7 mouse cellular contexts compared by ENCODE assay signal in genomic region chr17:34032174-34032632, GRCm38 (mm10). TPM values are rescaled to one million over a fixed set of nuclear protein-coding genes. Genes with fewer than 3 reads are reported as not detected.
DNase-seq lines count a peak whose midpoint lies in the region; ATAC-seq and TF ChIP-seq lines count a peak whose summit lies in the region.

No protein-coding gene starts in this region.

- TF ChIP-seq EP300 in liver, embryonic 14.5 days (IDR thresholded peaks at IDR 0.05; ENCODE audit: low read depth), result no peak

- peak overlapping the region; percentile 97 for H3K27ac ChIP-seq in embryonic facial prominence, embryonic 12.5 days
- H3K27ac ChIP-seq in hindbrain, embryonic 15.5 days (replicated peaks), result peak overlapping the region; percentile 98
- H3K27ac ChIP-seq in liver, embryonic 14.5 days, result peak overlapping the region; percentile 73
- H3K27ac ChIP-seq in neural tube, embryonic 12.5 days, result peak overlapping the region; percentile 96

- peak overlapping the region; percentile 85 for H3K4me3 ChIP-seq in embryonic facial prominence, embryonic 12.5 days
- H3K4me3 ChIP-seq in hindbrain, embryonic 15.5 days, result peak overlapping the region; percentile 64
- H3K4me3 ChIP-seq in liver, embryonic 14.5 days (ENCODE audit: insufficient read depth in 1 of 2, low read depth in 2 of 2, low read length in 2 of 2), result peak overlapping the region; percentile 82 to 86
- H3K4me3 ChIP-seq in neural tube, embryonic 12.5 days, result peak overlapping the region; percentile 94

- no peaks in the 10 kb centered on the region for H3K9me3 ChIP-seq in embryonic facial prominence, embryonic 12.5 days
- no peaks in the 10 kb centered on the region for H3K9me3 ChIP-seq in hindbrain, embryonic 15.5 days
- no peaks in the 10 kb centered on the region for H3K9me3 ChIP-seq in liver, embryonic 14.5 days (ENCODE audit: control insufficient read depth, low read length)
- no peaks in the 10 kb centered on the region for H3K9me3 ChIP-seq in neural tube, embryonic 12.5 days

- under 1% methylated on average over 39 of the region's 48 CpGs for WGBS in embryonic facial prominence, embryonic 12.5 days
- under 1% methylated on average over 40 of the region's 48 CpGs for WGBS in hindbrain, embryonic 15.5 days
- WGBS in liver, embryonic 14.5 days (ENCODE audit: insufficient replicate concordance), result 1% methylated on average over 44 of the region's 48 CpGs
- whole genome bisulfite sequencing in neural tube, embryonic 12.5 days, result under 1% methylated on average over 47 of the region's 48 CpGs

- TF ChIP-seq CTCF in liver, embryonic 14.5 days (IDR thresholded peaks at IDR 0.05; ENCODE audit: low read depth), result no peak

- H3K4me1 ChIP-seq in embryonic facial prominence, embryonic 12.5 days, result peaks cover 44% of the 10 kb centered on the region
- H3K4me1 ChIP-seq in hindbrain, embryonic 15.5 days (replicated peaks), result peaks cover 57% of the 10 kb centered on the region
- H3K4me1 ChIP-seq in liver, embryonic 14.5 days (replicated peaks; ENCODE audit: control insufficient read depth in 2 of 2, insufficient read depth in 2 of 2, low read length in 1 of 2), result peaks cover 5 to 23% of the 10 kb centered on the region in 2 experiments
- peaks cover 54% of the 10 kb centered on the region for H3K4me1 ChIP-seq in neural tube, embryonic 12.5 days

- ATAC-seq in embryonic facial prominence, embryonic 12.5 days (ENCODE audit: insufficient number of reproducible peaks, insufficient read depth, low FRiP score, low TSS enrichment), result no peak; the same call in 1 of the 2 replicates
- no peak for ATAC-seq in hindbrain, embryonic 15.5 days (ENCODE audit: low FRiP score, low read depth)
- peak; percentile 40 for ATAC-seq in liver, embryonic 14.5 days (ENCODE audit: insufficient read depth)
- no peak for ATAC-seq in neural tube, embryonic 12.5 days (ENCODE audit: low FRiP score, low read depth)

- no peaks in the 10 kb centered on the region for H3K27me3 ChIP-seq in embryonic facial prominence, embryonic 12.5 days
- H3K27me3 ChIP-seq in hindbrain, embryonic 15.5 days, result no peaks in the 10 kb centered on the region
- H3K27me3 ChIP-seq in liver, embryonic 14.5 days (ENCODE audit: control insufficient read depth, insufficient read depth, low read length), result no peaks in the 10 kb centered on the region
- H3K27me3 ChIP-seq in neural tube, embryonic 12.5 days (replicated peaks), result no peaks in the 10 kb centered on the region

- peaks cover 58% of the 10 kb centered on the region for H3K36me3 ChIP-seq in embryonic facial prominence, embryonic 12.5 days
- H3K36me3 ChIP-seq in hindbrain, embryonic 15.5 days, result peaks cover 40% of the 10 kb centered on the region
- peaks cover 15% of the 10 kb centered on the region for H3K36me3 ChIP-seq in liver, embryonic 14.5 days (replicated peaks; ENCODE audit: control insufficient read depth, insufficient read depth, low read depth)
- H3K36me3 ChIP-seq in neural tube, embryonic 12.5 days, result peaks cover 53% of the 10 kb centered on the region

- peak overlapping the region; percentile 96 for H3K9ac ChIP-seq in embryonic facial prominence, embryonic 12.5 days
- H3K9ac ChIP-seq in hindbrain, embryonic 15.5 days, result peak overlapping the region; percentile 94
- peak overlapping the region; percentile 83 for H3K9ac ChIP-seq in liver, embryonic 14.5 days (replicated peaks)
- peak overlapping the region; percentile 97 for H3K9ac ChIP-seq in neural tube, embryonic 12.5 days

- DNase-seq in B cell, adult 2 months, result peak; percentile 65 to 73
- DNase-seq in CD8-positive naive resting alpha-beta T cell, adult 2 months (ENCODE audit: low read depth in 2 of 2, low spot score in 2 of 2), result peak; percentile 48 to 51
- DNase-seq in liver, embryonic 14.5 days (ENCODE audit: low read depth in 3 of 3, low spot score in 3 of 3), result peak; percentile 51 to 60 (median 55)
- DNase-seq in right cerebral cortex, postnatal 10 days (ENCODE audit: low spot score in 2 of 2), result no peak

- H3K4me2 ChIP-seq in embryonic facial prominence, embryonic 12.5 days (replicated peaks), result peak overlapping the region; percentile 81
- H3K4me2 ChIP-seq in hindbrain, embryonic 15.5 days, result peak overlapping the region; percentile 96
- H3K4me2 ChIP-seq in liver, embryonic 14.5 days (ENCODE audit: low read depth), result peak overlapping the region; percentile 87
- H3K4me2 ChIP-seq in neural tube, embryonic 12.5 days (replicated peaks), result peak overlapping the region; percentile 98

RNA-seq across cellular contexts. Expression of gene Rxrb, which starts 0.6 kb away (rescaled TPM):
- polyA plus RNA-seq in embryonic facial prominence, embryonic 12.5 days (2016; fragmentation: Nextera tagmentation; extraction: Ambion mirVana), result 69.9 and 72.6 TPM in 2 replicates
- 57.8 and 61.1 TPM in 2 replicates for polyA plus RNA-seq in hindbrain, embryonic 15.5 days (2015; fragmentation: Nextera tagmentation; extraction: Ambion mirVana)
- polyA plus RNA-seq in liver, embryonic 14.5 days (2012; rRNA removed), result 15.2 and 16.5 TPM in 2 replicates
- 6.0 and 7.2 TPM in 2 replicates for polyA plus RNA-seq in liver, embryonic 14.5 days (2014; fragmentation: Nextera tagmentation; extraction: Ambion mirVana)
- polyA plus RNA-seq in neural tube, embryonic 12.5 days (2016; fragmentation: Nextera tagmentation; extraction: Ambion mirVana), result 65.2 and 69.1 TPM in 2 replicates

RNA-seq across cellular contexts. Expression of gene Slc39a7, which starts 0.7 kb away (rescaled TPM):
- polyA plus RNA-seq in embryonic facial prominence, embryonic 12.5 days (2016; fragmentation: Nextera tagmentation; extraction: Ambion mirVana), result 191 and 193 TPM in 2 replicates
- 166 and 176 TPM in 2 replicates for polyA plus RNA-seq in hindbrain, embryonic 15.5 days (2015; fragmentation: Nextera tagmentation; extraction: Ambion mirVana)
- 27.0 and 28.1 TPM in 2 replicates for polyA plus RNA-seq in liver, embryonic 14.5 days (2012; rRNA removed)
- polyA plus RNA-seq in liver, embryonic 14.5 days (2014; fragmentation: Nextera tagmentation; extraction: Ambion mirVana), result 25.1 and 26.5 TPM in 2 replicates
- polyA plus RNA-seq in neural tube, embryonic 12.5 days (2016; fragmentation: Nextera tagmentation; extraction: Ambion mirVana), result 172 and 173 TPM in 2 replicates

RNA-seq across cellular contexts. Expression of gene H2-Ke6, which starts 4.3 kb away (rescaled TPM):
- 52.2 and 59.5 TPM in 2 replicates for polyA plus RNA-seq in embryonic facial prominence, embryonic 12.5 days (2016; fragmentation: Nextera tagmentation; extraction: Ambion mirVana)
- polyA plus RNA-seq in hindbrain, embryonic 15.5 days (2015; fragmentation: Nextera tagmentation; extraction: Ambion mirVana), result 64.8 and 71.9 TPM in 2 replicates
- polyA plus RNA-seq in liver, embryonic 14.5 days (2012; rRNA removed), result 30.6 and 32.8 TPM in 2 replicates
- 22.3 and 24.9 TPM in 2 replicates for polyA plus RNA-seq in liver, embryonic 14.5 days (2014; fragmentation: Nextera tagmentation; extraction: Ambion mirVana)
- polyA plus RNA-seq in neural tube, embryonic 12.5 days (2016; fragmentation: Nextera tagmentation; extraction: Ambion mirVana), result 61.3 and 70.6 TPM in 2 replicates

RNA-seq across cellular contexts. Expression of gene Col11a2, which starts 7.0 kb away (rescaled TPM):
- 7.2 and 14.8 TPM in 2 replicates for polyA plus RNA-seq in embryonic facial prominence, embryonic 12.5 days (2016; fragmentation: Nextera tagmentation; extraction: Ambion mirVana)
- polyA plus RNA-seq in hindbrain, embryonic 15.5 days (2015; fragmentation: Nextera tagmentation; extraction: Ambion mirVana), result 4.5 and 5.4 TPM in 2 replicates
- polyA plus RNA-seq in liver, embryonic 14.5 days (2012; rRNA removed), result 0.22 and 0.55 TPM in 2 replicates
- 0.06 and 0.20 TPM in 2 replicates for polyA plus RNA-seq in liver, embryonic 14.5 days (2014; fragmentation: Nextera tagmentation; extraction: Ambion mirVana)
- polyA plus RNA-seq in neural tube, embryonic 12.5 days (2016; fragmentation: Nextera tagmentation; extraction: Ambion mirVana), result 5.7 and 6.3 TPM in 2 replicates

RNA-seq across cellular contexts. Expression of gene Ring1, which starts 7.7 kb away (rescaled TPM):
- 27.2 and 29.7 TPM in 2 replicates for polyA plus RNA-seq in embryonic facial prominence, embryonic 12.5 days (2016; fragmentation: Nextera tagmentation; extraction: Ambion mirVana)
- polyA plus RNA-seq in hindbrain, embryonic 15.5 days (2015; fragmentation: Nextera tagmentation; extraction: Ambion mirVana), result 22.1 and 24.9 TPM in 2 replicates
- 7.6 and 9.7 TPM in 2 replicates for polyA plus RNA-seq in liver, embryonic 14.5 days (2012; rRNA removed)
- polyA plus RNA-seq in liver, embryonic 14.5 days (2014; fragmentation: Nextera tagmentation; extraction: Ambion mirVana), result 1.2 and 1.7 TPM in 2 replicates
- 25.9 and 30.7 TPM in 2 replicates for polyA plus RNA-seq in neural tube, embryonic 12.5 days (2016; fragmentation: Nextera tagmentation; extraction: Ambion mirVana)

Comparison
In these comparisons a context has a peak if more than half of its experiments do, and no peak if none do; other contexts are left out.
1. DNase-seq: peak in B cell, adult 2 months (2 of 2), CD8-positive naive resting alpha-beta T cell, adult 2 months (2 of 2) and liver, embryonic 14.5 days (3 of 3); none in right cerebral cortex, postnatal 10 days (0 of 2).
2. Peak in every context shown above with its lines, with median percentiles within 50 percentile points of each other: H3K27ac ChIP-seq, H3K4me2 ChIP-seq, H3K4me3 ChIP-seq and H3K9ac ChIP-seq.